Mouse (Mus musculus) heart, adult 2 months (tissue): Measurements from ENCODE around the gene Rims3.

Experiments used
- CTCF ChIP-seq: fragments of 200-600 bp; IDR thresholded peaks from 2 replicates; pipeline ENCODE4 v1.8.1; 2022; ENCODE audit warnings: antibody characterized with exemption, mild to moderate bottlenecking, moderate library complexity
- EP300 ChIP-seq: fragments of 200-500 bp; IDR thresholded peaks from 2 replicates; pipeline ENCODE4 v1.6.1; 2011; ENCODE audit warnings: low read depth, low read length, control low read depth; ENCODE audit not compliant: insufficient read depth
- POLR2A ChIP-seq: fragments of 200-500 bp; IDR thresholded peaks from 2 replicates; pipeline ENCODE4 v1.6.1; 2011; ENCODE audit warnings: mild to moderate bottlenecking, low read depth, low read length, control low read depth; ENCODE audit not compliant: insufficient read depth

GRCm38 (mm10) chr4:120925386-120925785 is 70.8 kb downstream of the Rims3 start:
- peak; percentile 55 for TF ChIP-seq CTCF
- TF ChIP-seq POLR2A = no peak
- TF ChIP-seq EP300 = no peak
